Mouse (Mus musculus): ENCODE measurements at regions not wholly inside any gene's neighbourhood (a gene's known extent, or its start where the extent isn't known, plus 50 kb on each side); places are given as distances from the start of the nearest gene placed in this dataset. TPM values are rescaled to one million over a fixed set of nuclear protein-coding genes. Genes with fewer than 3 reads are reported as not detected.

- no peak overlapping the region for H3K4me2 ChIP-seq
- H3K9me3 ChIP-seq = no peaks in the 10 kb centered on the region
- no peaks in the 10 kb centered on the region for H3K4me1 ChIP-seq (replicated peaks)
- WGBS = 89% methylated on average over 2 of the region's 2 CpGs
- no peaks in the 10 kb centered on the region for H3K27me3 ChIP-seq
- no peak overlapping the region for H3K27ac ChIP-seq (replicated peaks)
- H3K9ac ChIP-seq = no peak overlapping the region
- no peak for ATAC-seq (ENCODE audit: low FRiP score, low read depth)
- H3K4me3 ChIP-seq = no peak overlapping the region
- H3K36me3 ChIP-seq = no peaks in the 10 kb centered on the region
Measured at GRCm38 (mm10) chr11:91944336-91944735, 367.0 kb upstream of the Kif2b start.

Small RNA genes lying in the stretch of these regions (microRNA-seq; reads per million reads assigned to microRNA genes)
- gene Gm22702 = not detected

Data from hindbrain, embryonic 15.5 days (tissue).